Mouse (Mus musculus) liver, embryonic 11.5 days (tissue): Measurements from ENCODE around the gene Stra6. TPM values are rescaled to one million over a fixed set of nuclear protein-coding genes. Genes with fewer than 3 reads are reported as not detected.

Experiments used
- ATAC-seq: fragments of 200-750 bp; cut with Nextera tagmentation; replicated peaks from 2 replicates; pipeline ENCODE4 v1.8.0; 2017; ENCODE audit warnings: moderate number of reproducible peaks, mild to moderate bottlenecking, moderate TSS enrichment, moderate library complexity; ENCODE audit not compliant: low FRiP score
- DNase-seq: peaks from one replicate; pipeline ENCODE4 v3.0.0-alpha.2; 2017; ENCODE audit warnings: low spot score
- H3K27ac ChIP-seq: fragments of 300-500 bp; sonication (generic); 2 replicates; pipeline ENCODE4 v1.5.1; 2014; ENCODE audit warnings: mild to moderate bottlenecking, low read depth, low read length, control low read depth
- H3K27me3 ChIP-seq: fragments of 300-500 bp; sonication (generic); replicated peaks from 2 replicates; pipeline ENCODE4 v1.6.1; 2014; ENCODE audit warnings: low read length, mixed read lengths; ENCODE audit not compliant: control insufficient read depth, insufficient read depth
- H3K36me3 ChIP-seq: fragments of 300-500 bp; sonication (generic); 2 replicates; pipeline ENCODE4 v1.6.1; 2014; ENCODE audit warnings: mild to moderate bottlenecking, low read length, moderate library complexity, mixed read lengths; ENCODE audit not compliant: control insufficient read depth, insufficient read depth
- H3K4me1 ChIP-seq: fragments of 300-500 bp; sonication (generic); replicated peaks from 2 replicates; pipeline ENCODE4 v1.6.1; 2014; ENCODE audit warnings: low read length, mixed read lengths; ENCODE audit not compliant: control insufficient read depth, insufficient read depth
- H3K4me2 ChIP-seq: fragments of 300-500 bp; sonication (generic); 2 replicates; pipeline ENCODE4 v1.6.1; 2014; ENCODE audit warnings: mild to moderate bottlenecking, control low read depth, moderate library complexity
- H3K4me3 ChIP-seq: fragments of 300-500 bp; sonication (generic); 2 replicates; pipeline ENCODE4 v1.5.1; 2014; ENCODE audit warnings: low read depth, low read length, control low read depth
- H3K9ac ChIP-seq: fragments of 300-500 bp; sonication (generic); 2 replicates; pipeline ENCODE4 v1.6.1; 2014; ENCODE audit warnings: low read depth, low read length, control low read depth
- H3K9me3 ChIP-seq: fragments of 300-500 bp; sonication (generic); 2 replicates; pipeline ENCODE4 v1.6.1; 2016; ENCODE audit warnings: low read length, inconsistent platforms, mixed read lengths; ENCODE audit not compliant: control insufficient read depth
- WGBS: fragments of 180-500 bp; shearing (Covaris S2); extraction: QIAGEN DNeasy Blood & Tissue Kit; methylation state at CpG from one replicate; pipeline ENCODE4 v1.1.7; 2014; 5-methylcytosine and 5-hydroxymethylcytosine counted together
- polyA plus RNA-seq: library from polyadenylated mRNA; unstranded; fragments of >200 nt; fragmentation: Nextera tagmentation; extraction: Ambion mirVana; gene quantifications from 2 replicates; pipeline ENCODE4 v1.2.1, GENCODE M21; 2014

Gene Stra6
- polyA plus RNA-seq, 1 experiment from 2014 or later, result 7.2 TPM

GRCm38 (mm10) chr9:58044828-58045227, 18.8 kb upstream of the Stra6 start:
- Histone ChIP-seq H3K27me3 (peaks cover 18% of the 10 kb centered on the region), H3K4me2 (no peak overlapping the region), H3K4me3 (no peak overlapping the region), H3K27ac (no peak overlapping the region), H3K4me1 (peaks cover 4% of the 10 kb centered on the region), H3K36me3 (no peaks in the 10 kb centered on the region), H3K9me3 (no peaks in the 10 kb centered on the region), H3K9ac (no peak overlapping the region)
- ATAC-seq (no peak), DNase-seq (no peak)
- 37% methylated on average over 10 of the region's 10 CpGs for WGBS

- H3K4me3 ChIP-seq, result no peak overlapping the region
- WGBS, result 37% methylated on average over 4 of the region's 4 CpGs
- ATAC-seq, result no peak
- no peak overlapping the region for H3K9ac ChIP-seq
- H3K4me2 ChIP-seq, result no peak overlapping the region
- no peak overlapping the region for H3K27ac ChIP-seq
- peaks cover 24% of the 10 kb centered on the region for H3K27me3 ChIP-seq
- no peak for DNase-seq
- H3K4me1 ChIP-seq, result peaks cover 4% of the 10 kb centered on the region
- no peaks in the 10 kb centered on the region for H3K9me3 ChIP-seq
- no peaks in the 10 kb centered on the region for H3K36me3 ChIP-seq
These were observed 17.9 kb upstream of the Stra6 start for GRCm38 (mm10) chr9:58045646-58046045.

GRCm38 (mm10) chr9:58047061-58047460, 16.5 kb upstream of the Stra6 start:
- no peak for DNase-seq

GRCm38 (mm10) chr9:58048621-58049020, 15.0 kb upstream of the Stra6 start:
- H3K9me3 ChIP-seq, result no peaks in the 10 kb centered on the region
- H3K27me3 ChIP-seq, result peaks cover 25% of the 10 kb centered on the region
- WGBS, result 36% methylated on average over 6 of the region's 6 CpGs
- H3K4me2 ChIP-seq, result no peak overlapping the region
- H3K9ac ChIP-seq, result no peak overlapping the region
- H3K36me3 ChIP-seq, result no peaks in the 10 kb centered on the region
- no peak for DNase-seq
- H3K4me1 ChIP-seq, result peaks cover 4% of the 10 kb centered on the region
- no peak overlapping the region for H3K27ac ChIP-seq
- ATAC-seq, result no peak
- H3K4me3 ChIP-seq, result no peak overlapping the region

More at GRCm38 (mm10) chr9:58047061-58047460, 16.5 kb upstream of the Stra6 start:
- Histone ChIP-seq H3K27me3 (peaks cover 26% of the 10 kb centered on the region), H3K4me3 (no peak overlapping the region), H3K4me1 (peaks cover 4% of the 10 kb centered on the region), H3K9ac (no peak overlapping the region), H3K36me3 (no peaks in the 10 kb centered on the region), H3K4me2 (no peak overlapping the region), H3K27ac (no peak overlapping the region), H3K9me3 (no peaks in the 10 kb centered on the region)
- 33% methylated on average over 10 of the region's 10 CpGs for WGBS
- ATAC-seq, result no peak

- H3K4me3 ChIP-seq, result no peak overlapping the region
- no peak overlapping the region for H3K4me2 ChIP-seq
- no peak overlapping the region for H3K9ac ChIP-seq
- H3K9me3 ChIP-seq, result no peaks in the 10 kb centered on the region
- peaks cover 4% of the 10 kb centered on the region for H3K4me1 ChIP-seq
- WGBS, result 51% methylated on average over 6 of the region's 6 CpGs
- no peak overlapping the region for H3K27ac ChIP-seq
- no peaks in the 10 kb centered on the region for H3K36me3 ChIP-seq
- ATAC-seq (no peak), DNase-seq (no peak)
- peaks cover 25% of the 10 kb centered on the region for H3K27me3 ChIP-seq
These were observed 14.4 kb upstream of the Stra6 start for GRCm38 (mm10) chr9:58049186-58049585.

- H3K27ac ChIP-seq, result no peak overlapping the region
- no peak overlapping the region for H3K4me2 ChIP-seq
- no peak overlapping the region for H3K9ac ChIP-seq
- H3K36me3 ChIP-seq, result no peaks in the 10 kb centered on the region
- 65% methylated on average over 7 of the region's 7 CpGs for WGBS
- DNase-seq (no peak), ATAC-seq (no peak)
- no peaks in the 10 kb centered on the region for H3K9me3 ChIP-seq
- H3K27me3 ChIP-seq, result peaks cover 23% of the 10 kb centered on the region
- H3K4me3 ChIP-seq, result no peak overlapping the region
- H3K4me1 ChIP-seq, result peaks cover 2% of the 10 kb centered on the region
These were observed 13.7 kb upstream of the Stra6 start for GRCm38 (mm10) chr9:58049861-58050260.

GRCm38 (mm10) chr9:58051937-58052336, 11.7 kb upstream of the Stra6 start:
- no peak for DNase-seq
- 36% methylated on average over 5 of the region's 5 CpGs for WGBS
- no peaks in the 10 kb centered on the region for H3K4me1 ChIP-seq

GRCm38 (mm10) chr9:58053102-58053501, 10.5 kb upstream of the Stra6 start:
- Histone ChIP-seq H3K4me3 (no peak overlapping the region), H3K9me3 (no peaks in the 10 kb centered on the region), H3K4me2 (no peak overlapping the region), H3K27ac (no peak overlapping the region), H3K9ac (no peak overlapping the region), H3K36me3 (no peaks in the 10 kb centered on the region), H3K27me3 (peaks cover 14% of the 10 kb centered on the region), H3K4me1 (no peaks in the 10 kb centered on the region)
- WGBS, result 14% methylated on average over 3 of the region's 3 CpGs
- DNase-seq, result no peak
- no peak for ATAC-seq

More at GRCm38 (mm10) chr9:58051937-58052336, 11.7 kb upstream of the Stra6 start:
- Histone ChIP-seq H3K9me3 (no peaks in the 10 kb centered on the region), H3K4me3 (no peak overlapping the region), H3K9ac (no peak overlapping the region), H3K27me3 (peaks cover 14% of the 10 kb centered on the region), H3K36me3 (no peaks in the 10 kb centered on the region), H3K4me2 (no peak overlapping the region), H3K27ac (no peak overlapping the region)
- ATAC-seq, result no peak

- WGBS, result 53% methylated on average over 3 of the region's 3 CpGs
- H3K4me2 ChIP-seq, result no peak overlapping the region
- peaks cover 13% of the 10 kb centered on the region for H3K27me3 ChIP-seq
- H3K27ac ChIP-seq, result no peak overlapping the region
- ATAC-seq (no peak), DNase-seq (no peak)
- H3K4me1 ChIP-seq, result no peaks in the 10 kb centered on the region
- no peaks in the 10 kb centered on the region for H3K9me3 ChIP-seq
- no peak overlapping the region for H3K4me3 ChIP-seq
- no peak overlapping the region for H3K9ac ChIP-seq
- H3K36me3 ChIP-seq, result no peaks in the 10 kb centered on the region
These were observed 10.0 kb upstream of the Stra6 start for GRCm38 (mm10) chr9:58053544-58053943.
